Mouse (Mus musculus) E14TG2a.4 (cell line): ENCODE results near the gene Alpk1.

Experiments
- H3K27me3 ChIP-seq: 2 replicates; pipeline ENCODE4 v1.6.1; 2014; ENCODE audit warnings: low read length, control low read depth; ENCODE audit not compliant: insufficient read depth
- H3K36me3 ChIP-seq: 2 replicates; pipeline ENCODE4 v1.6.1; 2014; ENCODE audit warnings: low read length, control low read depth; ENCODE audit not compliant: insufficient read depth
- H3K4me1 ChIP-seq: replicated peaks from 2 replicates; pipeline ENCODE4 v1.6.1; 2014; ENCODE audit warnings: low read depth, low read length, control low read depth
- H3K4me3 ChIP-seq: replicated peaks from 2 replicates; pipeline ENCODE4 v1.5.1; 2014; ENCODE audit warnings: mild to moderate bottlenecking, low read length
- H3K9me3 ChIP-seq: 2 replicates; pipeline ENCODE4 v1.6.1; 2014; ENCODE audit warnings: low read length, control low read depth
- CTCF ChIP-seq: conservative IDR thresholded peaks from 2 replicates; pipeline ENCODE4 v1.5.1; 2014; ENCODE audit warnings: low read length
- NANOG ChIP-seq: IDR thresholded peaks from 2 replicates; pipeline ENCODE4 v1.6.1; 2014; ENCODE audit warnings: borderline replicate concordance, low read length, mixed read lengths
- POU5F1 ChIP-seq: IDR thresholded peaks from 2 replicates; pipeline ENCODE4 v1.6.1; 2014; ENCODE audit warnings: low read length, borderline replicate concordance

Alpk1 gene

DNA sequence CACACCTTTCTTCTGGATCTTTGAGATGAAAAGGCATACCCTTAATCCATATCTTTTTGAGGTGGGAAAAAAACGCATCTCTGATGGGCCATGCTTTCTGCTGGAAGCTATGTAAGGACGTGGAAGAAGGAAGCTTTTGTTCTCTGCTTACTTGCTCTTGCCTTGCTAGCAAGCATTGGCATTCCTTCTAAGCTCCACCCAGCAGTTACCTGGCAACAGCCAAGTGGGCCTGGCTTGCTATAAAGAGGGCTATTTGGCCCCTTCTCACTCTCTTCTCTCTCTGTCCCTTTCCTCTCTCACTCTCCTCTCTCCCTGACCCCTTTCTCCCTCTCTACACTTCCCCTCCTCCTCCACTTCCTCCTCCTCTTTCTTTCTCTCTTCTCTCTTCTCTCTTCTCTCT is 63.6 kb downstream of the Alpk1 start:
- H3K4me3 ChIP-seq: no peak overlapping the region
- TF ChIP-seq NANOG (no peak), POU5F1 (no peak), CTCF (no peak)
- H3K9me3 ChIP-seq: no peaks in the 10 kb centered on the region
- 0 out of 2 replicates have a peak, but pooled peaks cover 3% of the 10 kb centered on the region for H3K27me3 ChIP-seq
- peaks cover 6% of the 10 kb centered on the region; the same call in 1 of the 2 replicates for H3K4me1 ChIP-seq
- H3K36me3 ChIP-seq: no peaks in the 10 kb centered on the region

DNA sequence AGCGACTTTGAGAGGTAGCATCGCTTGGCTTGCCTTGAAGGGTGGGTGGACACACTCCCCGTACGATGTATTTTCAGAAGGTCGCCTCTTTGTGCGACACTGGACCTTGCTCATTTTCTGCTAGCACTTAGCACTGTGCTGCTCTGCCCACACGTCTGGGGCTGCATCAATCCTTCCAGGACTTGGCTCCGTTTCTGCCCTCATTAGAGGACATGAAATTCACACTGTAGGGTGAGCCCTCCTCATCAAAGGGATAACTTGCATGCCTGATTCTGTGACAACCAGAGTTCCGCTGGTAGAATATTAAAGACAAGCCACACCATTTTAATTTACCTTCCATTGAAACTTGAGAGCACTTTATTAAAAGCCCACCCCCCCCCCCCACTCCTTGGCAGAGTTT is 67.2 kb downstream of the Alpk1 start:
- Histone ChIP-seq H3K9me3 (no peaks in the 10 kb centered on the region), H3K36me3 (no peaks in the 10 kb centered on the region), H3K4me1 (no peaks in the 10 kb centered on the region), H3K4me3 (no peak overlapping the region), H3K27me3 (0 out of 2 replicates have a peak, but pooled peaks cover 1% of the 10 kb centered on the region)
- no peak for TF ChIP-seq POU5F1
- TF ChIP-seq CTCF: no peak
- no peak for TF ChIP-seq NANOG

DNA sequence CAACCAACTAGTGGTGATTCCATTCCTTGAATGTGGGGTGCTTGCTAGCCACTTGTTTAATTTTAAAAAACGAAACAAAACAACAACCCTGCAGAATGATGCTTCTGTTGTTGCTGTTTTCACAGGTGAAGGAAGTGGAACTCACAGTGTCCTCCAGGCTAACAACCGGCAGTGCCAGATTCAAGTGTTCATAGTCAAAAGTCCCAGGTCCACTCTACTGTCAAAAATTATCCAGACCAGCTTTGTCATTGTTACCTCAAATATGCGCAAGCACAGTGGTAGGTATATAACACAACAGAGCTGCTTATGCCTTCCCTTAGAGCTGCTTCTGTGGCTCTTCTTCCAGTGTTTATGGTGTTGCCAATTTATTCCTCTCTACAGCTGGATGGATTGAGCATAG is 68.8 kb downstream of the Alpk1 start:
- no peak for TF ChIP-seq POU5F1
- no peak for TF ChIP-seq CTCF
- TF ChIP-seq NANOG: no peak
- Histone ChIP-seq H3K36me3 (no peaks in the 10 kb centered on the region), H3K4me3 (no peak overlapping the region), H3K27me3 (peaks cover 7% of the 10 kb centered on the region; the same call in 1 of the 2 replicates), H3K4me1 (no peaks in the 10 kb centered on the region), H3K9me3 (no peaks in the 10 kb centered on the region)

DNA sequence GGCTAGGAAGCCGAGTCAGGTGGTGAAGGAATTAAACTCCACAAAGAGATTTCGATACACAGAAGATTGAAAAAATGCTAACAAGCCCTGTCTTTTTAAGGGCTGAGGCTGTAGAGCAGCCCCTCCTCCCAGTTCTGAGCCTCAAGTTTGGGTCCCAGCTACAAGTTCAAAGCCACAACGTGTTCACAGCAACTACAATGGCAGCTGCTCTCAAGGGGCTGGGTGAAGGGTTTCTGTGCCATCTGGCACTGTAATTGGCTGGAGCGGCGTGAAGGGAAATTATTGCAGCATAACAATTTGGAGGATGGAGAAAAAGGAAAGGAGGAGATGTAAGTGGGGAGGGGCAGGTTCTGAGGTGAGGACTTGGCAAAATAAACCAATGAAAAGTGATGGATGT is 73.2 kb downstream of the Alpk1 start:
- Histone ChIP-seq H3K4me3 (no peak overlapping the region), H3K36me3 (no peaks in the 10 kb centered on the region), H3K27me3 (peaks cover 22% of the 10 kb centered on the region), H3K9me3 (no peaks in the 10 kb centered on the region), H3K4me1 (peaks cover 8% of the 10 kb centered on the region; the same call in 1 of the 2 replicates)
- TF ChIP-seq NANOG: no peak
- TF ChIP-seq POU5F1: no peak
- TF ChIP-seq CTCF: no peak

- H3K9me3 ChIP-seq: no peaks in the 10 kb centered on the region
- peaks cover 22% of the 10 kb centered on the region for H3K27me3 ChIP-seq
- no peaks in the 10 kb centered on the region for H3K36me3 ChIP-seq
- no peak overlapping the region for H3K4me3 ChIP-seq
- TF ChIP-seq POU5F1 (no peak), NANOG (no peak), CTCF (no peak)
- H3K4me1 ChIP-seq: peaks cover 8% of the 10 kb centered on the region; the same call in 1 of the 2 replicates
These were observed 73.8 kb downstream of the Alpk1 start for GRCm38 (mm10) chr3:127706445-127707088.

GRCm38 (mm10) chr3:127705515-127706444 is 74.5 kb downstream of the Alpk1 start:
- H3K9me3 ChIP-seq: no peaks in the 10 kb centered on the region
- H3K4me3 ChIP-seq: no peak overlapping the region
- peaks cover 8% of the 10 kb centered on the region; the same call in 1 of the 2 replicates for H3K4me1 ChIP-seq
- H3K27me3 ChIP-seq: peaks cover 22% of the 10 kb centered on the region
- TF ChIP-seq CTCF (no peak), NANOG (no peak), POU5F1 (no peak)
- no peaks in the 10 kb centered on the region for H3K36me3 ChIP-seq

- no peaks in the 10 kb centered on the region for H3K36me3 ChIP-seq
- no peak overlapping the region for H3K4me3 ChIP-seq
- H3K27me3 ChIP-seq: peaks cover 22% of the 10 kb centered on the region
- peaks cover 8% of the 10 kb centered on the region; the same call in 1 of the 2 replicates for H3K4me1 ChIP-seq
- TF ChIP-seq POU5F1 (no peak), NANOG (no peak)
- H3K9me3 ChIP-seq: no peaks in the 10 kb centered on the region
These were observed 75.2 kb downstream of the Alpk1 start for GRCm38 (mm10) chr3:127705139-127705514.

- H3K4me3 ChIP-seq: no peak overlapping the region
- H3K4me1 ChIP-seq: peaks cover 8% of the 10 kb centered on the region; the same call in 1 of the 2 replicates
- no peak for TF ChIP-seq CTCF
- TF ChIP-seq POU5F1: no peak
- TF ChIP-seq NANOG: no peak
- H3K27me3 ChIP-seq: peaks cover 19% of the 10 kb centered on the region
- H3K9me3 ChIP-seq: no peaks in the 10 kb centered on the region
- no peaks in the 10 kb centered on the region for H3K36me3 ChIP-seq
These were observed 79.0 kb downstream of the Alpk1 start for GRCm38 (mm10) chr3:127701196-127701825.
